Mouse (Mus musculus): ENCODE results near the gene Mrps27. TPM values are rescaled to one million over a fixed set of nuclear protein-coding genes. Genes with fewer than 3 reads are reported as not detected.
A peak's percentile ranks its signal among the peaks of the same experiment; 100 is the strongest.
"Not testable (repeated sequence)": the region's sequence is repeated elsewhere in the genome, so short reads cannot be mapped to it uniquely, and the experiment has no call there.

The Mrps27 gene
- polyA plus RNA-seq, 1 experiment from 2014 or later = 48.1 TPM

DNA sequence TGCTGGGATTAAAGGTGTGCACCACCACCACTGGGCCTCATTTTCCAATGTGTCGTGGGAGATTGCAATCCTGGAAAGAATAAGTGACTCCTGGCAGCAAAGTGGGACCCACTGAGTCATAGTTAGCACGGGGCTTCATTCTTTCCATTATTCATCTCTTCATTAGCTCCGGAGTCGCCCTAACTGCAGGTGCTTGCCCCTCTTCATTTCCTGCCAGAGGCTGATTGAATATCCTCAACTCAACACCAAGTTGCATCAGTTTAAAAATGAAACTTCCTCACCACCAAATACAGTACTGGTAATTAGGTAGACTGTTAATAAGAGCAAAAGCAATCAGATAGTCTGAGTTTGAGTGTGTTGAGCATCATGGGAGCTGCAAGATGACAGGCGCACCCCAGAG, 30.5 kb upstream of the Mrps27 start:
- Histone ChIP-seq H3K27me3 (replicated peaks; ENCODE audit: control insufficient read depth, insufficient read depth, low read length) (no peaks in the 10 kb centered on the region), H3K4me2 (ENCODE audit: low read depth, low read length) (no peak overlapping the region), H3K27ac (replicated peaks; ENCODE audit: low read depth, low read length) (no peak overlapping the region), H3K9ac (ENCODE audit: low read depth, low read length) (no peak overlapping the region), H3K4me1 (ENCODE audit: control insufficient read depth, insufficient read depth, low read length) (no peaks in the 10 kb centered on the region), H3K9me3 (ENCODE audit: control insufficient read depth, low read length) (no peaks in the 10 kb centered on the region), H3K4me3 (ENCODE audit: low read depth, low read length) (no peak overlapping the region), H3K36me3 (ENCODE audit: control insufficient read depth, insufficient read depth, low read length) (peaks cover 5% of the 10 kb centered on the region; the same call in 1 of the 2 replicates)
- 86% methylated on average over 5 of the region's 5 CpGs for WGBS
- ATAC-seq (ENCODE audit: low read depth) (no peak), DNase-seq (ENCODE audit: low spot score) (no peak)

DNA sequence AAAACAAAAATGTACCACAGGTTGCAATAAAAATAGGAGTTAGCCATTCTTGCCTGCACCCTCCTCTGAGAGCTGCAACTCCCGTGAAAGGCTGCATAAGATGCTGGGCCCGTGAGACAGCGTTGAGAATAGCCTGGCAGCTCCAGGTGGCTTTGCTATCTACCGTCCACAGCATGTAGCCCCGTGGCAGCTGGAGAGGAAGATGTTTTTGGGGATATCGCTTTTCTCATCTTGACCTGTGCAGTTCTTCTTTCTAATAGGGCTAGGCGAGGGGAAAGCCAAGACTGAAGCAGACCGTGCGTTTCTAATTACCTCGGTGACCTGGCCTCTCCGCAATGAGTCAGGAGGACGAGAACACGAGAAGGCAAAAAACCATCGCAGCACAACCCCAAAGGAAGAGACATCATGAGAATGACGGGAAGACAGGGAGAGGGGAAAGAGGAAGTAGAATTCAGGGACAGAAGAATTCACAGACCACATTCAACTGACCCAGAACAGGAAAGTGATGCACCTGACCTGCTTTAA, 29.9 kb upstream of the Mrps27 start:
- no peak for ATAC-seq (ENCODE audit: low read depth)

DNA sequence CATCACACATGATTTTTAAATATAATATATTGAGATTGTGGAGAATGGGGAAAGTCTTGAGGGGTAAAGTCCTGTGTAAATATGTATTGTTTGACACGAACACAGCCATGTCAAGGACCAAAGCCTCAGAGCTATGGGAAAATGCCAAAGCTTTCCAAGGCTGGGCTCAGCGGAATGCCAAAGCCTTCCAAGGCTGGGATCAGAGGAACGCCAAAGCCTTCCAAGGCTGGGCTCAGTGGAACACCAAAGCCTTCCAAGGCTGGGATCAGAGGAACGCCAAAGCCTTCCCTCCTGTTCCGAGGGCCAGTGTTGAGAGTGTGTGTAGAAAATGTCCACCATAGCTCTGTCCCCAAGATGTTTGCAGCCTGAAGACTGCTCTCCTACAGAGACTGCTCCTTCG, 28.2 kb upstream of the Mrps27 start:
- ATAC-seq (ENCODE audit: low read depth) = no peak
- H3K9me3 ChIP-seq (ENCODE audit: control insufficient read depth, low read length) = no peaks in the 10 kb centered on the region
- 86% methylated on average over 6 of the region's 6 CpGs for WGBS
- no peaks in the 10 kb centered on the region for H3K4me1 ChIP-seq (ENCODE audit: control insufficient read depth, insufficient read depth, low read length)
- H3K27me3 ChIP-seq (replicated peaks; ENCODE audit: control insufficient read depth, insufficient read depth, low read length) = no peaks in the 10 kb centered on the region
- H3K4me3 ChIP-seq (ENCODE audit: low read depth, low read length) = no peak overlapping the region
- peaks cover 26% of the 10 kb centered on the region for H3K36me3 ChIP-seq (ENCODE audit: control insufficient read depth, insufficient read depth, low read length)
- H3K9ac ChIP-seq (ENCODE audit: low read depth, low read length) = no peak overlapping the region
- no peak overlapping the region for H3K27ac ChIP-seq (replicated peaks; ENCODE audit: low read depth, low read length)
- no peak overlapping the region for H3K4me2 ChIP-seq (ENCODE audit: low read depth, low read length)
- DNase-seq (ENCODE audit: low spot score) = no peak

More for the DNA sequence above, 29.9 kb upstream of the Mrps27 start:
- Histone ChIP-seq H3K9ac (ENCODE audit: low read depth, low read length) (no peak overlapping the region), H3K4me1 (ENCODE audit: control insufficient read depth, insufficient read depth, low read length) (no peaks in the 10 kb centered on the region), H3K4me2 (ENCODE audit: low read depth, low read length) (no peak overlapping the region), H3K27ac (replicated peaks; ENCODE audit: low read depth, low read length) (no peak overlapping the region), H3K4me3 (ENCODE audit: low read depth, low read length) (no peak overlapping the region), H3K9me3 (ENCODE audit: control insufficient read depth, low read length) (no peaks in the 10 kb centered on the region), H3K36me3 (ENCODE audit: control insufficient read depth, insufficient read depth, low read length) (peaks cover 11% of the 10 kb centered on the region), H3K27me3 (replicated peaks; ENCODE audit: control insufficient read depth, insufficient read depth, low read length) (no peaks in the 10 kb centered on the region)
- DNase-seq (ENCODE audit: low spot score) = no peak
- 51% methylated on average over 15 of the region's 15 CpGs for WGBS

DNA sequence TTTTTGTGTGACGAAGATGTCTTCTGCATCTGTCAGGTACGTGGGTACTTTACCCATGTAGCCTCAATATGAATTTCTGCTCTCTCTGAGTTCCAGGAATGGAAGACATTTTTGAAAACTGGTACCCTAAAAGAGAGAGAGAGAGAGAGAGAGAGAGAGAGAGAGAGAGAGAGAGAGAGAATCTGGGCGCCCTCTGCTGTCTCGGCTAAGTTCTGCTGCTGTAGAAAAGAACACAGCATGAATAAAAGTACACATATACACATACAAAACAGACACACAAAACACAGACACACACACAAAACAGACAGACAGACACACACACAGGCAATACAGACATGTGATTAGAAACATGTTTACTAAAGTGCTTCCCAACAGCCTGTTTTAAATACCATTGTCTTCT, 27.5 kb upstream of the Mrps27 start:
- H3K9ac ChIP-seq (ENCODE audit: low read depth, low read length) = no peak overlapping the region
- DNase-seq (ENCODE audit: low spot score) = no peak
- no peak overlapping the region for H3K4me3 ChIP-seq (ENCODE audit: low read depth, low read length)
- H3K4me1 ChIP-seq (ENCODE audit: control insufficient read depth, insufficient read depth, low read length) = no peaks in the 10 kb centered on the region
- ATAC-seq (ENCODE audit: low read depth) = no peak
- H3K27ac ChIP-seq (replicated peaks; ENCODE audit: low read depth, low read length) = no peak overlapping the region
- WGBS = 56% methylated on average over 4 of the region's 4 CpGs
- no peaks in the 10 kb centered on the region for H3K27me3 ChIP-seq (replicated peaks; ENCODE audit: control insufficient read depth, insufficient read depth, low read length)
- H3K4me2 ChIP-seq (ENCODE audit: low read depth, low read length) = no peak overlapping the region
- H3K9me3 ChIP-seq (ENCODE audit: control insufficient read depth, low read length) = no peaks in the 10 kb centered on the region
- peaks cover 29% of the 10 kb centered on the region for H3K36me3 ChIP-seq (ENCODE audit: control insufficient read depth, insufficient read depth, low read length)

DNA sequence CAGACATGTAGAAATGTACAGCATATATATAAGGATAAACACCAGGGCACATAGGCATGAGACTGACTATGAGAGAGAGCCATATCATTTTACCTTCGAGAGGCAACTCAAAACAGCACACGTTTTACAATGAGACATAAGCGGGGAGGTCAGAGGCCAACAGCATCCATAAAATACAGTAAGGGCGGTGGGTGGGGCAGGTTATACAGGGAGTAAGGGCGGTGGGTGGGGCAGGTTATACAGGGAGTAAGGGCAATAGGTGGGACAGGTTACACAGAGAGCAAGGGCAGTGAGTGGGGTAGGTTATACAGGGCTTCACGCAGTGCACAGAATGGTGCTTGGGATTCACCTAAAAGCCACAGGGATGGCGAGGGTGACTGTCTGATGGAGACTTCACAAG, 24.1 kb upstream of the Mrps27 start:
- no peak overlapping the region for H3K9ac ChIP-seq (ENCODE audit: low read depth, low read length)
- H3K9me3 ChIP-seq (ENCODE audit: control insufficient read depth, low read length) = no peaks in the 10 kb centered on the region
- 91% methylated on average over 7 of the region's 7 CpGs for WGBS
- H3K4me3 ChIP-seq (ENCODE audit: low read depth, low read length) = no peak overlapping the region
- H3K36me3 ChIP-seq (ENCODE audit: control insufficient read depth, insufficient read depth, low read length) = peaks cover 49% of the 10 kb centered on the region
- H3K27ac ChIP-seq (replicated peaks; ENCODE audit: low read depth, low read length) = no peak overlapping the region
- DNase-seq (ENCODE audit: low spot score) (no peak), ATAC-seq (ENCODE audit: low read depth) (no peak)
- no peaks in the 10 kb centered on the region for H3K4me1 ChIP-seq (ENCODE audit: control insufficient read depth, insufficient read depth, low read length)
- no peak overlapping the region for H3K4me2 ChIP-seq (ENCODE audit: low read depth, low read length)
- H3K27me3 ChIP-seq (replicated peaks; ENCODE audit: control insufficient read depth, insufficient read depth, low read length) = no peaks in the 10 kb centered on the region

DNA sequence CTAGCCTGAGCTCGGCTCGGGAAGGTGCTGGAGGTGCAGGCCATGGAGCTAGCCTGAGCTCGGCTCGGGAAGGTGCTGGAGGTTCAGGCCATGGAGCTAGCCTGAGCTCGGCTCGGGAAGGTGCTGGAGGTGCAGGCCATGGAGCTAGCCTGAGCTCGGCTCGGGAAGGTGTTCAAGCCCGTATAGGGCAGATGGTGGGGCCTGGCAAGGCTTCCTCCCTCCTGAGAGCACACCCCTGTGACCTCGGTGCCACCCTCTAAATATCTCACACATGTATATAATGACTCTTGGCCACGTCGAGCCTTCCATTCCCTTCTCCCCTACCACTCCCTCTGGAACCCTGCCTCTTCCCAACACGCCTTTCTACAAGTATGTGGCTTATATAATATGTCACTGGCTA, 21.7 kb upstream of the Mrps27 start:
- 79% methylated on average over 11 of the region's 13 CpGs for WGBS
- not testable (repeated sequence) for H3K4me3 ChIP-seq (ENCODE audit: low read depth, low read length); H3K27me3 ChIP-seq (replicated peaks; ENCODE audit: control insufficient read depth, insufficient read depth, low read length); ATAC-seq (ENCODE audit: low read depth); H3K9ac ChIP-seq (ENCODE audit: low read depth, low read length); H3K9me3 ChIP-seq (ENCODE audit: control insufficient read depth, low read length); H3K4me2 ChIP-seq (ENCODE audit: low read depth, low read length); H3K4me1 ChIP-seq (ENCODE audit: control insufficient read depth, insufficient read depth, low read length); DNase-seq (ENCODE audit: low spot score); H3K27ac ChIP-seq (replicated peaks; ENCODE audit: low read depth, low read length)
- H3K36me3 ChIP-seq (ENCODE audit: control insufficient read depth, insufficient read depth, low read length) = peaks cover 71% of the 10 kb centered on the region

DNA sequence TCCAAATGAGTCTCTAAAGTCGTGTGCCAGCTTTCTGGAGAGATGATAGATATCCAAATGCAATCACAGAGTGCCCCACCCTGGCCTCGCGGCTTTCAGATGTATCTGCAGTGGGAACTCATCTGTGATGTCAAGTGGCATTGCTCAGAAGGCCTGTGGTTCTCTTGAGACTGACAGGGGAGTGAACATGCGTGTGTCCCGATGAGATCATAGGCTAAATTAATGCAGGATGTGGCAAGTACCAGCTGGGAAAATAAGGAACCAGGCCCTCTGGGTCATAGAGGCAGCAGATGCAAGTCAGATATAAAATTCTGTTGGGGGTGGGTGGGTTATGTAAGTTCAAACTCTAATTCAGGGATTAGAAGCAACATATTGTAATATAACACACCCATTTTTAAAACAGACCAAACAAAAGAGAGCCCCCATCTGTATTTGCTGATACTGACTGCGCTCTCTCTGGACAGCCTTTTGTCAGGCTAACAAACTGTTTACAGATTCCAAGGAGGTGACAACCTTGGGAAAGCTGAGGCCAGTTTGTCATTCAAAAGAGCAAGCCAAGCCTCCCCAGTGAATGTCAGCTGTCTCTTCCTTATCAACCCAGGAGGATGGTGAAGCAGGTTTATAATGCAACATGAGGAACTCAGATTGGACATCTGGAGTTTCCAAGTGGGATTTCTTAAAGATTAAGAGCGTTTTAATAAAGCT, 20.8 kb upstream of the Mrps27 start:
- Histone ChIP-seq H3K4me2 (ENCODE audit: low read depth, low read length) (no peak overlapping the region), H3K36me3 (ENCODE audit: control insufficient read depth, insufficient read depth, low read length) (peaks cover 73% of the 10 kb centered on the region), H3K27me3 (replicated peaks; ENCODE audit: control insufficient read depth, insufficient read depth, low read length) (no peaks in the 10 kb centered on the region), H3K9ac (ENCODE audit: low read depth, low read length) (no peak overlapping the region), H3K9me3 (ENCODE audit: control insufficient read depth, low read length) (no peaks in the 10 kb centered on the region), H3K4me3 (ENCODE audit: low read depth, low read length) (no peak overlapping the region), H3K27ac (replicated peaks; ENCODE audit: low read depth, low read length) (no peak overlapping the region), H3K4me1 (ENCODE audit: control insufficient read depth, insufficient read depth, low read length) (no peaks in the 10 kb centered on the region)
- DNase-seq (ENCODE audit: low spot score) (peak; percentile 65), ATAC-seq (ENCODE audit: low read depth) (peak; percentile 80; the same call in 1 of the 2 replicates)
- 68% methylated on average over 7 of the region's 7 CpGs for WGBS

DNA sequence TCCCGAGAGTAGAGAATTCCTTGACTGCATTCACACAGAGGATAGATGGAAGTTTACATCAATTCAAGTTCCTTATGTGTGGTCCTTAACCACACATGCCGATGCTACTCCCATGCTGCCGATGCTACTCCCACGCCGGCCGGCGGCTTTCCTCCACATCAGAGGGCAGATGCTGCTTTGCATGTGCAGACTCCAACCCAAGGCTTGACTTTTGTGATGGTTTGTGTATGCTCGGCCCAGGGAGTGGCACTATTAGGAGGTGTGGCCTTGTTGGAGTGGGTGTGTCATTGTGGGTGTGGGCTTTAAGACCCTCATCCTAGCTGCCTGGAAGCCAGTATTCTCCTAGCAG, 20.3 kb upstream of the Mrps27 start:
- H3K9ac ChIP-seq (ENCODE audit: low read depth, low read length); H3K27ac ChIP-seq (replicated peaks; ENCODE audit: low read depth, low read length); H3K4me2 ChIP-seq (ENCODE audit: low read depth, low read length); H3K9me3 ChIP-seq (ENCODE audit: control insufficient read depth, low read length); DNase-seq (ENCODE audit: low spot score); H3K27me3 ChIP-seq (replicated peaks; ENCODE audit: control insufficient read depth, insufficient read depth, low read length); ATAC-seq (ENCODE audit: low read depth); H3K4me3 ChIP-seq (ENCODE audit: low read depth, low read length); H3K4me1 ChIP-seq (ENCODE audit: control insufficient read depth, insufficient read depth, low read length): not testable (repeated sequence)
- 83% methylated on average over 8 of the region's 8 CpGs for WGBS
- H3K36me3 ChIP-seq (ENCODE audit: control insufficient read depth, insufficient read depth, low read length) = peaks cover 77% of the 10 kb centered on the region

DNA sequence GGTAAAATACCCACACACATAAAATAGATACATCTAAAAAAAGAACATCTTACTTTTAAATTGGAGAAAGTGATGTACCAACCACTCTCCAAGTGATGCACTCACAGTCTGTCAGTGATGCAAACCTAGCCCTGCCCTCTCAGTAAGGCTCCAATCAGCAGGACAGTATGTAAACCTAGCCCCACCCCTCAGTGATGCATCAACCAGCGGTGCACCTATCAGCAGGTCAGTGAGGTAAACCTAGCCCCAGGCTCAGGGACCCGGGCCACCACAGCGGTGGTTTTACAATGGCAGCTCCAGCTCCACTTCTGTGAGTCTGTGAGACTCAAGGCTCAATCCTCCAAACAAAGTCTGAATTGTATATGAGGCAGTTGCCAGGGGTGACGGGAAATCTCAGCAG, 13.3 kb upstream of the Mrps27 start:
- Histone ChIP-seq H3K9me3 (ENCODE audit: control insufficient read depth, low read length) (no peaks in the 10 kb centered on the region), H3K36me3 (ENCODE audit: control insufficient read depth, insufficient read depth, low read length) (peaks cover 87% of the 10 kb centered on the region), H3K4me3 (ENCODE audit: low read depth, low read length) (no peak overlapping the region), H3K4me1 (ENCODE audit: control insufficient read depth, insufficient read depth, low read length) (no peaks in the 10 kb centered on the region), H3K27me3 (replicated peaks; ENCODE audit: control insufficient read depth, insufficient read depth, low read length) (no peaks in the 10 kb centered on the region), H3K9ac (ENCODE audit: low read depth, low read length) (no peak overlapping the region), H3K27ac (replicated peaks; ENCODE audit: low read depth, low read length) (no peak overlapping the region), H3K4me2 (ENCODE audit: low read depth, low read length) (no peak overlapping the region)
- WGBS = 63% methylated on average over 4 of the region's 4 CpGs
- DNase-seq (ENCODE audit: low spot score) = no peak
- ATAC-seq (ENCODE audit: low read depth) = no peak

Measured in embryonic facial prominence, embryonic 14.5 days (tissue).